Mouse (Mus musculus) E14TG2a.4 (cell line): ENCODE results near the gene Rgs12.

ENCODE experiments used
- CTCF ChIP-seq: conservative IDR thresholded peaks from 2 replicates; pipeline ENCODE4 v1.5.1; 2014; ENCODE audit warnings: low read length
- NANOG ChIP-seq: IDR thresholded peaks from 2 replicates; pipeline ENCODE4 v1.6.1; 2014; ENCODE audit warnings: borderline replicate concordance, low read length, mixed read lengths

DNA sequence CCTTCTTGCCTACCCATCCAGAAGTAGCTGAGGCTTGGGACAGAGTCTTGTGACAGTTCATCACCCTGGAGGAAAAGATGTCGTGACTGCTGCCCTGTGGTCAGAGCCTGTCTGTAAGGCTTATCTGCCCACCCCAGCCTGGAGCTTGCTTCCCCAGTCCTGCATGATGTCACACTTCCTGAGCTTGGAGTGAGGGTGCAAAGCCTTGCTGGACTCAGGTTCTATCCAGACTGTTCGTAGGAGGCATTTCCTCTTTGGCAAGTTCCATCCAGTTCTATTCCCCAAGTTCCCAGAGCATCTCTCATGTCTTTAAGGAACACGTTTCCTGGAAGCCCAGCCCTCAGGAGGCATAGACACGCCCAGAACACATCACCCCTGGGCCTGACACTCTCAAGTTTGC lies 86.5 kb downstream of the Rgs12 start:
- no peak for TF ChIP-seq CTCF
- TF ChIP-seq NANOG: no peak
